Mouse (Mus musculus) C2C12 (cell line): Measurements from ENCODE around the gene Zdhhc18.

Source experiments
- CEBPB ChIP-seq: IDR thresholded peaks from one replicate; pipeline ENCODE4 v1.6.1; 2011; ENCODE audit warnings: low read depth, mild to moderate bottlenecking, control low read depth, moderate library complexity
- FOSL1 ChIP-seq: IDR thresholded peaks from one replicate; pipeline ENCODE4 v1.8.0; 2011; ENCODE audit warnings: mild to moderate bottlenecking, low read length; ENCODE audit not compliant: poor library complexity, insufficient read depth, severe bottlenecking
- MAX ChIP-seq: IDR thresholded peaks from one replicate; pipeline ENCODE4 v1.6.1; 2011; ENCODE audit warnings: mild to moderate bottlenecking, control low read depth
- MYOG ChIP-seq: IDR thresholded peaks from one replicate; pipeline ENCODE4 v1.6.1; 2011; ENCODE audit not compliant: control insufficient read depth, insufficient read length; ENCODE audit errors: extremely low read depth

DNA sequence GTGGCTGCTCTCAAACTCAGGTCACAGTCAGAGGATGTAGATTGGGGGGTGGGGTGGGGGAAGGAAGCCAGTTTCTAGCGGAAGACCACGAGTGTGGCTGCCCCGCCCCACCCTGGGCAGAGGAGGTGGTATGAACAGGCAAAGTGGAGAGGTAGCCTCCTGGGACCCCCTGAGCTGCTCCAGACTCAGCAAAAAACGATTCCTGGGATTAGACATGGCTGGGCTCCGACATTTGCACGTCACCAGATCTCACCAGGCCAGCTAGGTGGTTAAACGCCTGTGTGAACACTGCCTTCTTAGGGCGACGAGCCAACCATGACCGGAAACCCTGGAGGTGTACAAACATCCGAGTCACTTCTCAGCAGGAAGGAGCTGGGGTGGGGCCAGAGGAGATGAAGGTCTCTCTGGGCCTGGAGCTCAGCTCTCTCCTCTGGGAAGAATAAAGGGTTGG, 24.3 kb downstream of the Zdhhc18 start:
- no peak for TF ChIP-seq MYOG
- no peak for TF ChIP-seq CEBPB
- TF ChIP-seq MAX: no peak
- TF ChIP-seq FOSL1: no peak
